Mouse (Mus musculus): Measurements from ENCODE around the gene Acot13.
A peak's percentile ranks its signal among the peaks of the same experiment; 100 is the strongest.

Acot13 gene

GRCm38 (mm10) chr13:24826116-24826515, 5.2 kb downstream of the Acot13 start:
- no peak for DNase-seq

- DNase-seq = peak; percentile 65
Measured at GRCm38 (mm10) chr13:24825587-24825986, 5.8 kb downstream of the Acot13 start.

GRCm38 (mm10) chr13:24824647-24825046, 6.7 kb downstream of the Acot13 start:
- no peak for DNase-seq

- DNase-seq = no peak
Measured at GRCm38 (mm10) chr13:24822663-24823343, 8.5 kb downstream of the Acot13 start.

- DNase-seq = peak; percentile 47
Measured at GRCm38 (mm10) chr13:24819931-24820330, 11.4 kb downstream of the Acot13 start.

GRCm38 (mm10) chr13:24816125-24817092, 14.9 kb downstream of the Acot13 start:
- DNase-seq = peak; percentile 73

GRCm38 (mm10) chr13:24814616-24815015, 16.7 kb downstream of the Acot13 start:
- peak; percentile 78 for DNase-seq

GRCm38 (mm10) chr13:24812521-24812920, 18.8 kb downstream of the Acot13 start:
- no peak for DNase-seq

- peak; percentile 67 for DNase-seq
Measured at GRCm38 (mm10) chr13:24806079-24806478, 25.3 kb downstream of the Acot13 start.

- DNase-seq = no peak
Measured at GRCm38 (mm10) chr13:24803196-24803595, 28.1 kb downstream of the Acot13 start.

GRCm38 (mm10) chr13:24802131-24802691, 29.1 kb downstream of the Acot13 start:
- no peak for DNase-seq

- no peak for DNase-seq
Measured at GRCm38 (mm10) chr13:24801308-24801921, 29.9 kb downstream of the Acot13 start, which contains the start of gene BC005537. TSS of gene BC005537 (plus strand) at chr13:24801657.

- peak; percentile 99 for DNase-seq
Measured at GRCm38 (mm10) chr13:24800674-24801307, 30.5 kb downstream of the Acot13 start.

- DNase-seq = peak; percentile 64
Measured at GRCm38 (mm10) chr13:24799925-24800673, 31.2 kb downstream of the Acot13 start.

GRCm38 (mm10) chr13:24799378-24799777, 32.0 kb downstream of the Acot13 start:
- DNase-seq = no peak

GRCm38 (mm10) chr13:24798686-24799085, 32.7 kb downstream of the Acot13 start:
- DNase-seq = no peak

GRCm38 (mm10) chr13:24792411-24793045, 38.8 kb downstream of the Acot13 start:
- no peak for DNase-seq

- DNase-seq = no peak
Measured at GRCm38 (mm10) chr13:24791349-24791748, 40.0 kb downstream of the Acot13 start.

GRCm38 (mm10) chr13:24787477-24787876, 43.9 kb downstream of the Acot13 start:
- DNase-seq = no peak

- DNase-seq = peak; percentile 70
Measured at GRCm38 (mm10) chr13:24786014-24786490, 45.3 kb downstream of the Acot13 start.

GRCm38 (mm10) chr13:24781916-24782315, 49.4 kb downstream of the Acot13 start:
- no peak for DNase-seq

Measured in kidney, adult 9 months (tissue).